Mouse (Mus musculus) limb, embryonic 10.5 days (tissue): Measurements from ENCODE around the gene Pcnt. TPM values are rescaled to one million over a fixed set of nuclear protein-coding genes. Genes with fewer than 3 reads are reported as not detected.

Experiments
- DNase-seq: peaks from one replicate; pipeline ENCODE4 v3.0.0-alpha.2; 2017; ENCODE audit warnings: low spot score
- H3K27ac ChIP-seq: fragments of 300-500 bp; sonication (generic); 2 replicates; pipeline ENCODE4 v1.5.1; 2016; ENCODE audit warnings: mild to moderate bottlenecking
- H3K27me3 ChIP-seq: fragments of 300-500 bp; sonication (generic); 2 replicates; pipeline ENCODE4 v1.6.1; 2016; ENCODE audit warnings: low read depth, mild to moderate bottlenecking; ENCODE audit not compliant: poor library complexity, severe bottlenecking
- H3K36me3 ChIP-seq: fragments of 300-500 bp; sonication (generic); 2 replicates; pipeline ENCODE4 v1.6.1; 2016; ENCODE audit warnings: mild to moderate bottlenecking, moderate library complexity
- H3K4me1 ChIP-seq: fragments of 300-500 bp; sonication (generic); 2 replicates; pipeline ENCODE4 v1.6.1; 2016
- H3K4me3 ChIP-seq: fragments of 300-500 bp; sonication (generic); 2 replicates; pipeline ENCODE4 v1.5.1; 2016; ENCODE audit warnings: mild to moderate bottlenecking, moderate library complexity
- H3K9me3 ChIP-seq: fragments of 300-500 bp; sonication (generic); replicated peaks from 2 replicates; pipeline ENCODE4 v1.6.1; 2016; ENCODE audit warnings: mild to moderate bottlenecking
- WGBS: fragments of 180-500 bp; shearing (Covaris S2); methylation state at CpG from one replicate; pipeline ENCODE4 v1.1.7; 2016; 5-methylcytosine and 5-hydroxymethylcytosine counted together
- polyA plus RNA-seq: library from polyadenylated mRNA; unstranded; fragments of >200 nt; fragmentation: Nextera tagmentation; extraction: Ambion mirVana; gene quantifications from 2 replicates; pipeline ENCODE4 v1.2.1, GENCODE M21; 2016

Pcnt gene
- polyA plus RNA-seq = 26.8 and 28.9 TPM in 2 replicates

GRCm38 (mm10) chr10:76442178-76443088, at the start of gene Pcnt:
Gene Pcnt (minus strand): TSS chr10:76442786.
- Histone ChIP-seq H3K4me1 (peaks cover 23% of the 10 kb centered on the region), H3K36me3 (peaks cover 36% of the 10 kb centered on the region), H3K27ac (peak within 1 kb of the TSS; percentile 95), H3K4me3 (peak within 1 kb of the TSS; percentile 91), H3K9me3 (no peaks in the 10 kb centered on the region), H3K27me3 (no peaks in the 10 kb centered on the region)
- WGBS = under 1% methylated on average over 78 of the region's 78 CpGs
- peak; percentile 96 for DNase-seq

- Histone ChIP-seq H3K36me3 (peaks cover 96% of the 10 kb centered on the region), H3K27ac (no peak overlapping the region), H3K4me1 (no peaks in the 10 kb centered on the region), H3K9me3 (no peaks in the 10 kb centered on the region), H3K27me3 (no peaks in the 10 kb centered on the region), H3K4me3 (no peak overlapping the region)
- WGBS = 90% methylated on average over 15 of the region's 15 CpGs
- DNase-seq = no peak
Observed at GRCm38 (mm10) chr10:76489205-76489604, 46.6 kb upstream of the Pcnt start.

- Histone ChIP-seq H3K9me3 (no peaks in the 10 kb centered on the region), H3K36me3 (peaks cover 96% of the 10 kb centered on the region), H3K4me1 (no peaks in the 10 kb centered on the region), H3K27ac (no peak overlapping the region), H3K27me3 (no peaks in the 10 kb centered on the region), H3K4me3 (no peak overlapping the region)
- 93% methylated on average over 8 of the region's 8 CpGs for whole genome bisulfite sequencing
- DNase-seq = no peak
Observed at GRCm38 (mm10) chr10:76488265-76488664, 45.7 kb upstream of the Pcnt start.

GRCm38 (mm10) chr10:76486302-76486701, 43.7 kb upstream of the Pcnt start:
- H3K4me3 ChIP-seq = no peak overlapping the region
- peaks cover 99% of the 10 kb centered on the region for H3K36me3 ChIP-seq
- WGBS = 96% methylated on average over 2 of the region's 2 CpGs
- H3K4me1 ChIP-seq = no peaks in the 10 kb centered on the region
- DNase-seq = no peak
- H3K27me3 ChIP-seq = no peaks in the 10 kb centered on the region
- no peak overlapping the region for H3K27ac ChIP-seq
- no peaks in the 10 kb centered on the region for H3K9me3 ChIP-seq

- no peaks in the 10 kb centered on the region for H3K9me3 ChIP-seq
- no peak for DNase-seq
- H3K27ac ChIP-seq = no peak overlapping the region
- H3K36me3 ChIP-seq = peaks cover 98% of the 10 kb centered on the region
- 92% methylated on average over 6 of the region's 6 CpGs for WGBS
- H3K4me1 ChIP-seq = no peaks in the 10 kb centered on the region
- no peak overlapping the region for H3K4me3 ChIP-seq
- no peaks in the 10 kb centered on the region for H3K27me3 ChIP-seq
Observed at GRCm38 (mm10) chr10:76481480-76481879, 38.9 kb upstream of the Pcnt start.

- Histone ChIP-seq H3K27me3 (no peaks in the 10 kb centered on the region), H3K4me1 (no peaks in the 10 kb centered on the region), H3K27ac (no peak overlapping the region), H3K4me3 (no peak overlapping the region), H3K9me3 (no peaks in the 10 kb centered on the region), H3K36me3 (peaks cover 98% of the 10 kb centered on the region)
- DNase-seq = no peak
- WGBS = 92% methylated on average over 13 of the region's 13 CpGs
Observed at GRCm38 (mm10) chr10:76480851-76481250, 38.3 kb upstream of the Pcnt start.

GRCm38 (mm10) chr10:76473759-76474158, 31.2 kb upstream of the Pcnt start:
- Histone ChIP-seq H3K4me1 (no peaks in the 10 kb centered on the region), H3K4me3 (no peak overlapping the region), H3K9me3 (no peaks in the 10 kb centered on the region), H3K36me3 (peaks cover 88% of the 10 kb centered on the region), H3K27me3 (no peaks in the 10 kb centered on the region), H3K27ac (no peak overlapping the region)
- no peak for DNase-seq
- WGBS = 94% methylated on average over 5 of the region's 5 CpGs

- peak; percentile 96 for DNase-seq
- H3K9me3 ChIP-seq = no peaks in the 10 kb centered on the region
- peaks cover 56% of the 10 kb centered on the region for H3K36me3 ChIP-seq
- peaks cover 3% of the 10 kb centered on the region; the same call in 1 of the 2 replicates for H3K4me1 ChIP-seq
- WGBS = 2% methylated on average over 55 of the region's 55 CpGs
- no peaks in the 10 kb centered on the region for H3K27me3 ChIP-seq
- peak within 1 kb of the TSS; percentile 69 for H3K4me3 ChIP-seq
- H3K27ac ChIP-seq = peak within 1 kb of the TSS; percentile 92
Observed at GRCm38 (mm10) chr10:76468203-76469162, 25.9 kb upstream of the Pcnt start, which contains the start of the genes Mcm3ap and Ybey. Gene Mcm3ap (plus strand): TSS chr10:76468927. Gene Ybey (minus strand): TSS chr10:76469114.

GRCm38 (mm10) chr10:76462721-76463120, 20.1 kb upstream of the Pcnt start:
- Histone ChIP-seq H3K27ac (no peak overlapping the region), H3K4me3 (no peak overlapping the region), H3K27me3 (no peaks in the 10 kb centered on the region), H3K4me1 (0 out of 2 replicates have a peak, but pooled peaks cover 2% of the 10 kb centered on the region), H3K36me3 (peaks cover 45% of the 10 kb centered on the region), H3K9me3 (no peaks in the 10 kb centered on the region)
- no peak for DNase-seq
- WGBS = 90% methylated on average over 6 of the region's 6 CpGs

- no peaks in the 10 kb centered on the region for H3K9me3 ChIP-seq
- H3K4me3 ChIP-seq = no peak overlapping the region
- no peaks in the 10 kb centered on the region for H3K27me3 ChIP-seq
- no peak overlapping the region for H3K27ac ChIP-seq
- H3K4me1 ChIP-seq = no peaks in the 10 kb centered on the region
- DNase-seq = no peak
- peaks cover 45% of the 10 kb centered on the region for H3K36me3 ChIP-seq
- 94% methylated on average over 7 of the region's 7 CpGs for WGBS
Observed at GRCm38 (mm10) chr10:76462312-76462711, 19.7 kb upstream of the Pcnt start.

DNA sequence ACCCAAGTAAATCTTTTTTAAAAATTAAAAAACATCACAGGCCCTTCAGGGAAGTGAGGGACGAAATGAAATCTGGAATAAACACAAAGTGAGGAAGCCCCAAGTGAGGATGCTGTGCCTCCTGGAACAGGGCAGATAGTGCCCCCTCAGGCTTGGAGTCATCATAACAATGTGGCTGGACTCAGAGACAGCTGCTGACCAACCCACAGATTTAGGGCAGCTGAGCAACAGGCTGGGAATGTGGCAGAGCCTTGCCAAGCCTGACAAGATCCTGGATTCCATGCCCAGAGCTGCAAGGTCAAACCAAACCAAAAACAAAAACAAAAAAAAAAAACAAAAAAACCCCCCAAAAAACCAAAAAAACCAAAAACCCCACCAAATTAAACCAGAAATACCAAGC, 18.7 kb upstream of the Pcnt start:
- H3K27ac ChIP-seq = no peak overlapping the region
- H3K4me1 ChIP-seq = no peaks in the 10 kb centered on the region
- WGBS = 87% methylated on average over 1 of the region's 1 CpGs
- H3K27me3 ChIP-seq = no peaks in the 10 kb centered on the region
- no peak overlapping the region for H3K4me3 ChIP-seq
- no peaks in the 10 kb centered on the region for H3K9me3 ChIP-seq
- no peak for DNase-seq
- H3K36me3 ChIP-seq = peaks cover 45% of the 10 kb centered on the region

DNA sequence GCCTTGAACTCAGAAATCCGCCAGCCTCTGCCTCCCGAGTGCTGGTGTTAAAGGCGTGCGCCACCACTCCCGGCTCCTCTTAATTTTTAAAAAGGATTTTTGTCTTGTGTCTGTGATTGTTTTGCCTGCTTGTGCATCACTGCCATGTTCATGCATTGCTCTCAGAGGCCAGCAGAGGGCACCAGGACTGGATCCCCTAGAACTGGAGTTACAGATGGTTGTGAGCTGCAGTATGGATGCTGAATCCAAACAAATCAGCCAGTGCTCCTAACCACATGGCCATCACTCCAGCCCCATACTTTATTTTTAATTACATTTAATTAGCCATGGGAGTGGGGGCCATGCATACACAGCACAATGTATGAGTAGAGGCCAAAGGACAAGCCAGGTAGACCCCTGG, 12.7 kb upstream of the Pcnt start:
- H3K36me3 ChIP-seq = peaks cover 4% of the 10 kb centered on the region
- H3K4me1 ChIP-seq = no peaks in the 10 kb centered on the region
- no peak overlapping the region for H3K4me3 ChIP-seq
- H3K27me3 ChIP-seq = no peaks in the 10 kb centered on the region
- WGBS = 54% methylated on average over 5 of the region's 5 CpGs
- DNase-seq = peak; percentile 64
- no peak overlapping the region for H3K27ac ChIP-seq
- no peaks in the 10 kb centered on the region for H3K9me3 ChIP-seq
